Mouse (Mus musculus) 3134 (cell line): Measurements from ENCODE around the gene Gng2.
A peak's percentile ranks its signal among the peaks of the same experiment; 100 is the strongest.
"Not testable (repeated sequence)": the region's sequence is repeated elsewhere in the genome, so short reads cannot be mapped to it uniquely, and the experiment has no call there.

Experiments used
- DNase-seq: peaks from one replicate; pipeline ENCODE4 v3.0.0-alpha.2; 2011; ENCODE audit warnings: low spot score; ENCODE audit not compliant: insufficient read length; ENCODE audit errors: extremely low read depth

The Gng2 gene

DNA sequence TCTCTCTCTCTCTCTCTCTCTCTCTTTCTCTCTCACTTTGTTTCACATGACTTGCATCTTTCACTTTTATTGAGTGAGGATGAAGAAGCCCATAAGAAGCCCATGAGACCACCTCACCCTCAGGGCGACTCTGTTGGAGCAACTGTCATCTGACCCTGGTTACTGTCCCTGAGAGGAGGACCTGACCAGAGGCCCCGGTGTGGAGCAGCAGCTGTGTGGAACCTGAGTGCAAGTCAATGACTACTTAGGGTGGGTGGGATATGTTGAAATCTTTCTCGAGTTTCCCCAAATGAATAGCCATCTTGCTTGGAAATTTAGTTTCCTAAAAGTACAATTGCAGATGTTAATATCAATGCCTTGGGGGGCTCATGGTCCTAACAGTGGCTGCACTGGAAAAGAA is 34.7 kb downstream of the Gng2 start:
- DNase-seq = no peak

GRCm38 (mm10) chr14:19942329-19942728 is 35.1 kb downstream of the Gng2 start:
- no peak for DNase-seq

DNA sequence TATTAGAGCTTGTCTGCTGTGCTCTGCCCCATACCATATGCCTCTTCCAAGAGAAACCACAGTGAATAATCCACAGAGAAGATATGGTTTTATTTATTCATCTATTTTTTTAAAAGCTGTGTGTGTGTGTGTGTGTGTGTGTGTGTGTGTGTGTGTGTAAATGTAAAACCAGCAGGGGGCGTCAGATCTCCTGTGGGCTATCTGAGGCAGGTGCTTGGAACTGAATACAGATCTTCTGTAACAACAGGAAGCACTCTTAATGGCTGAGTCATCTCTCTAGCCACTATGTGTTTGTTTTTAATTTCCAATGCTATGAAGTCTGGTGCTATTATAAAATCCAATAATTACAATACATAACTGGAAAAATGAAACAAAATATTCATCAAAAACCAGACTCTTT is 37.4 kb downstream of the Gng2 start:
- no peak for DNase-seq

DNA sequence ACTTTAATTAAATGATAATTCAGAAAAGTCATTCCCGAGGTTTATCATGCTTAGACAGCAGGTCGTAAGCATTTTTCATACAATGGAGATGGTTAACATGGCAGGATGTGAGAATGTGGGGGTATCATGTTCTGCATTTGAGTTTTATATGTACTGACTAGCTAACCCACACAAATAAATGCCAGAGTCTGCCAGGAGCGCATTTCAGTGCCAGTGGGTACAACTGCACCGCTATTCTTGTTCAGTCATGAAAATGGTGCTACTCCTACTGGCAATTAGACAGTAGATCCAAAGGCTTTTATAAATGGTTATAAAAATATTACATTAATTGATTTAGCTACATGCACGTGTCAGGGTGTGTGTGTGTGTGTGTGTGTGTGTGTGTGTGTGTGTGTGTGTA is 38.9 kb downstream of the Gng2 start:
- no peak for DNase-seq

DNA sequence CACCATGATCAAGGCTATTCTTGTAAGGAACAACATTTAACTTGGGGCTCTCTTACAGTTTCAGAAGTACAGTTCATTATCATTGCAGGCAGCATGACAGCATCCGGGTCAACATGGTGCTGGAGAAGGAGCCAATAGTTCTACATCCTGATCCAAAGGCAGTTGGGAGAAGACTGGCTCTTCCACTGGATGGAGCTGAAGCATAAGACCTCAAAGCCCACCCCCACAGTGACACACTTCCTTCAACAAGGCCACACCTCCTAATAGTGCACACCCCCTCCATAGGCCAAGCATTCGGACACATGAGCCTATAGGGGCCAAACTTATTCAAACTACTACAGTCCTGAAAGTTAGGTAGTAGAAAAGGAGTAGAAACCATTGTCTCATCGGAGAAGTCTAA is 42.3 kb downstream of the Gng2 start:
- DNase-seq = no peak

- no peak for DNase-seq
These were observed 44.1 kb downstream of the Gng2 start for GRCm38 (mm10) chr14:19933314-19933713.

- DNase-seq = no peak
These were observed 49.5 kb downstream of the Gng2 start for GRCm38 (mm10) chr14:19927879-19928278.

DNA sequence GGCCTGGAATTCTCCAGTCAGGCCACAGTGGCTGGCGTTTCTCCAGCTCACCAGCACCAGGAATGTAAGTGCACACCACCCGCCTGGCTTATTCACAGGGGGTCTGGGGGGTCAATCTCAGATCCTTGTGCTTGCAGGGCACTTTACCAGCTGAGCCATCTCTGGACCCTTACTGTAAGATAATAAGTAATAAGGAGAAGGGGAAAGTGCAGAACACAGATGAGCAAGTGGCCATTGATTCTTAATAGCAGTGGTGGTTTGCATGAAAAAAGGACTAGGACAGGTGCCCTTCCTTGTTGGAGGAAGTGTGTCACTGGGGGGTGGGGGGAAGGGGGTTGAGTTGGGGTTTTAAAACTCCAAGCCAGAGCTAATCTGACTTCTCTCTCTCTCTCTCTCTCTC is 50.3 kb downstream of the Gng2 start:
- DNase-seq = no peak

DNA sequence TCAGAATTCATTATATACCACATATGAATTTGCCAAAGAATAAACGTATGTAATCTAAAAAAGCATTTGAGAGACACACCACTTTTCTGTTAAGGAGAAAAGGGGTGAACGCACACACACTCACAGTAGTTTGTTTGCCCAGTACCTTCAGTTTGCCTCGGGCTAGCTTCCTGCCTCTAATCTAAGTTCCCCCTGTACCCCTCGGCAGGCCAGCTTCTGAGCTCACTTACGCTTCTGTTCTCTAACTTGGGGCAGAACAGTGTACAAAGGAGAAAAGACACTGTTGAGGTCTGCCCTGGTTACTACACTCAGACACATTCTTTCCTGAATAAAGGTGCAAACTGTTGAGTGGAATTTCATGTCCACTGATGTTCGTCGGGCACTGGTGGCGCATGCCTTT is 51.1 kb downstream of the Gng2 start:
- DNase-seq = no peak

DNA sequence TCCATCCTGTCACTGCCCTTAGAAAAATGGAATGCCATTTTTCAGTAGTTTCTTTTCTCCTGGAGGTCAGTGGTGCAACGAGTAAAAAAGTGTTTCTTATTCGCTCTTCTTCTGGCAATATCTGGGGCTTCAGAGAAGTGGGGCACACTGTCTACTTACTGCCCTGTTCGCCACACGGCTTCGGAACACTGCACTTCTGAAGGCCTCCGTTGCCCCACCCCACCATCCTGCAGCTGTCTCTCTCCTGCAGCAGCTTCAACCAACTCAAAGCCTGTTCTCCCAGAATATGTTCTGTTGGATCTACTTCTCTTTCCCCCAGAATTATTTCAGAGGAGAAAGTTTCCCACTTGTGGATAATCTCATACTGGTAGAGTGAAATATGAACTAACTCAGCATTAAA is 52.3 kb downstream of the Gng2 start:
- no peak for DNase-seq

- peak; percentile 32 for DNase-seq
These were observed 53.3 kb downstream of the Gng2 start for GRCm38 (mm10) chr14:19924086-19924485.

- DNase-seq = no peak
These were observed 57.2 kb downstream of the Gng2 start for GRCm38 (mm10) chr14:19920254-19920691.

GRCm38 (mm10) chr14:19919789-19920188 is 57.6 kb downstream of the Gng2 start:
- DNase-seq = no peak

- no peak for DNase-seq
These were observed 59.9 kb downstream of the Gng2 start for GRCm38 (mm10) chr14:19917534-19917933.

- no peak for DNase-seq
These were observed 61.1 kb downstream of the Gng2 start for GRCm38 (mm10) chr14:19916315-19916714.

- peak; percentile 16 for DNase-seq
These were observed 64.5 kb downstream of the Gng2 start for GRCm38 (mm10) chr14:19912891-19913290.

GRCm38 (mm10) chr14:19905615-19906014 is 71.8 kb downstream of the Gng2 start:
- DNase-seq = peak; percentile 14

DNA sequence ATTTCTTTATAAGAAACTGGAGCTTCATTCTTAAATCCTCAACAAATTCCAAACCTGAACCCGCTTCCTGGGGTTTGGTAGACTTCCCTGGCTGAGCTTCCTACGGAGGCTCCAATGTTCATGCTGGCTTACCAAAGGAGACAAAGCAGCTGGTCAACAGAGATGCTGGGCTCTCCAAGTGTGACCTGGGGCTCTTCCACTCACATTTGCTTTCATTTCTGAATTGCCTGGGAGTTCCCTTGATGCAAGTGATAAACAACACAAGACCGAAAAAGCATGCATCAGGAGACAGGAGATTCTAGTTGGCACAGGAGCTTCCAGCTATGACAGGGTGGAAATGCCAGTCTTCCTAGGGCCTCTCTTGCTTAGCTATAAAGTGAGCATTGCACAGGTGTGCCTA is 72.6 kb downstream of the Gng2 start:
- no peak for DNase-seq

GRCm38 (mm10) chr14:19904031-19904430 is 73.4 kb downstream of the Gng2 start:
- DNase-seq = no peak

DNA sequence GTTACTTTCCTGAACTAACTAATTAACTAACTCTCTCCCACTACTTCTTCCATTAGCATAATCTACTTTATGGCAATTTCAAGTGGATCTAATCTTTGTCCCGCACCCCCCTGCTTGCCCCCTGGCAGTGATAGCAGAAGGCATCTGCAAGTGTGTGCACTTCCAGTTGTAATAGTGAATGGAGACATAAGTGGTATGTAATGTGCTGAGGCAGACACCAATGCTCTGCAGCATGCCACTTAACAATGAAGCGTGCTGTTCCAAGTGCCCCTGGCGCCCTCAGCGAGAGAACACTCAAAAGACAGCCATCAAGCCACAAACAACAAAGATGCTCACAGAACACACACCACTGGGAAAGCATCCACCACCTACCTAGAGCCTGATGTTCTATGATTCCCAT is 76.9 kb downstream of the Gng2 start:
- DNase-seq = no peak

DNA sequence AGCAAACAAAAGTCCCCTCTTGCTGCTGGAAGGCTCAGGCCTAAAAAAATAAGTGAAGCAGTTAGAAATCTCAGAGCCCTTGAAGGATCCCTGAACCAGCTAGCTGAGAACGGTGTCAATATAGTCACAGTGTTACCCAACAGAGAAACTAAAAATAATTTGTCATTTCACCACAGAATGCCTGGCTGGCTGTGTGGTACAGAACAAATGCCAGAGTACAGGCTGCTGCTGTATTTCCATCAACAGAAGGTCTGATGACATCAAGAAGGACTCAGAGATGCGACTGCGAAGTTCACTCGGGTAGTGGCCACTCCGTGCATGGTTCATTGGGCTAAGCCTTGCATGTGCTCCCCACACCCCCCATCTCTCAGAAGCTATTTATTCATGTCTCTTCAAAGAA is 89.9 kb downstream of the Gng2 start:
- DNase-seq = no peak

DNA sequence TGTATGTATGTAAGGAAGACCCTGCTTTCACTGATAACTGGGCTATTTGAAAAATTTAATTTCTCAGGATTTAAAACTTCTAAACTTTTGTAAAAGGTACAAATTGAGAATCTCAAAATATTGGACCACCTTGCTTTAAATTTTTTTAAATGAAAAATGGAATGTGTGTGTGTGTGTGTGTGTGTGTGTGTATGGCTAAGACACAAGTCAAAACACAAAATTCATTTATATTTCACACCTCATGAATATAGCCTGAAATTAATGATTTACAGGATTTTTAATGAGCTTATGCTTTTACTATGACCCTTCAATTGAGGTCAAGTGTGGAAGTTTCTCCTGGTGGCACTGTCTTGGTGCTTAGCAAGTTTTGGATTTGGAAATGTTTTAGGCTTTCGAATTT is 93.0 kb downstream of the Gng2 start:
- not testable (repeated sequence) for DNase-seq

- no peak for DNase-seq
These were observed 103.1 kb downstream of the Gng2 start for GRCm38 (mm10) chr14:19874201-19874807.
